Comparison of ENCODE assay signal across 8 mouse cellular contexts in genomic region chr10:84576029-84576394, GRCm38 (mm10). TPM values are rescaled to one million over a fixed set of nuclear protein-coding genes. Genes with fewer than 3 reads are reported as not detected.
A peak's percentile ranks its signal among the peaks of the same experiment; 100 is the strongest.
DNase-seq lines count a peak whose midpoint lies in the region; ATAC-seq lines count a peak whose summit lies in the region.

No protein-coding gene starts in this region.

- peak overlapping the region; percentile 76 for H3K27ac ChIP-seq in lung, embryonic 15.5 days
- H3K27ac ChIP-seq in midbrain, embryonic 16.5 days (ENCODE audit: low read length) = no peak overlapping the region; the same call in 1 of the 2 replicates

- peak overlapping the region; percentile 45; the same call in 1 of the 2 replicates for H3K9ac ChIP-seq in lung, embryonic 15.5 days
- peak overlapping the region; percentile 43 for H3K9ac ChIP-seq in midbrain, embryonic 16.5 days (ENCODE audit: low read depth, low read length)

- no peaks in the 10 kb centered on the region for H3K9me3 ChIP-seq in lung, embryonic 15.5 days
- H3K9me3 ChIP-seq in midbrain, embryonic 16.5 days (replicated peaks; ENCODE audit: control insufficient read depth, low read length, poor library complexity, severe bottlenecking) = no peaks in the 10 kb centered on the region

- no peaks in the 10 kb centered on the region for H3K27me3 ChIP-seq in lung, embryonic 15.5 days
- peaks cover 2% of the 10 kb centered on the region; the same call in 1 of the 2 replicates for H3K27me3 ChIP-seq in midbrain, embryonic 16.5 days (ENCODE audit: control insufficient read depth, insufficient read depth, low read depth, low read length)

- H3K4me2 ChIP-seq in lung, embryonic 15.5 days = peak overlapping the region; percentile 95
- peak overlapping the region; percentile 88 for H3K4me2 ChIP-seq in midbrain, embryonic 16.5 days (ENCODE audit: low read length)

- ATAC-seq in lung, embryonic 15.5 days (ENCODE audit: borderline replicate concordance, extremely low read depth, low FRiP score, low TSS enrichment) = peak; percentile 77
- ATAC-seq in common myeloid progenitor, adult 5-6 weeks (replicated peaks; ENCODE audit: low read depth, poor library complexity, severe bottlenecking) = peak; percentile 71
- peak; percentile 86 for ATAC-seq in midbrain, embryonic 16.5 days

- DNase-seq in lung, postnatal 4 days = no peak
- peak; percentile 67 for DNase-seq in hindlimb bud, embryonic 11.5 days (ENCODE audit: extremely low spot score, low read depth, low spot score)
- DNase-seq in urinary bladder, postnatal 36 days (ENCODE audit: low spot score in 2 of 2) = no peak
- DNase-seq in adrenal gland, postnatal 4 days (ENCODE audit: low spot score in 2 of 2) = no peak
- DNase-seq in right cerebral cortex, postnatal 36 days (ENCODE audit: low spot score in 2 of 2) = no peak

- H3K36me3 ChIP-seq in lung, embryonic 15.5 days = no peaks in the 10 kb centered on the region
- H3K36me3 ChIP-seq in midbrain, embryonic 16.5 days (ENCODE audit: control insufficient read depth, insufficient read depth, low read length) = no peaks in the 10 kb centered on the region

- WGBS in lung, embryonic 15.5 days = 0% methylated on average over 14 of the region's 14 CpGs
- under 1% methylated on average over 14 of the region's 14 CpGs for WGBS in midbrain, embryonic 16.5 days

- peak overlapping the region; percentile 81 for H3K4me3 ChIP-seq in lung, embryonic 15.5 days
- peak overlapping the region; percentile 66 for H3K4me3 ChIP-seq in midbrain, embryonic 16.5 days (ENCODE audit: low read depth, low read length)

- H3K4me1 ChIP-seq in lung, embryonic 15.5 days = peaks cover 15% of the 10 kb centered on the region
- peaks cover 7% of the 10 kb centered on the region for H3K4me1 ChIP-seq in midbrain, embryonic 16.5 days (ENCODE audit: control insufficient read depth, insufficient read depth, low read length)

RNA-seq across cellular contexts. Expression of gene Tcp11l2, which starts 0.4 kb away (rescaled TPM):
- 24.4 and 29.0 TPM in 2 replicates for polyA plus RNA-seq in lung, embryonic 15.5 days (2015; fragmentation: Nextera tagmentation; extraction: Ambion mirVana)
- 11.2 and 21.0 TPM in 2 replicates for total RNA-seq in common myeloid progenitor, adult 5-6 weeks (2017)
- polyA plus RNA-seq in midbrain, embryonic 16.5 days (2015; fragmentation: Nextera tagmentation; extraction: Ambion mirVana) = 20.4 and 22.7 TPM in 2 replicates
- 10 to 100 TPM; 50.1 to 51.2 TPM for total RNA-seq in adrenal gland, postnatal 4 days (2021)

RNA-seq across cellular contexts. Expression of gene Ckap4, which starts 42.1 kb away (rescaled TPM):
- 141 and 144 TPM in 2 replicates for polyA plus RNA-seq in lung, embryonic 15.5 days (2015; fragmentation: Nextera tagmentation; extraction: Ambion mirVana)
- 32.7 and 35.9 TPM in 2 replicates for total RNA-seq in common myeloid progenitor, adult 5-6 weeks (2017)
- polyA plus RNA-seq in midbrain, embryonic 16.5 days (2015; fragmentation: Nextera tagmentation; extraction: Ambion mirVana) = 45.9 and 52.3 TPM in 2 replicates
- 100 to 1,000 TPM in 1 of 2 experiments, 10 to 100 TPM in 1; 96.9 to 103 TPM for total RNA-seq in adrenal gland, postnatal 4 days (2021)

RNA-seq across cellular contexts. Expression of gene Polr3b, which starts 46.1 kb away (rescaled TPM):
- polyA plus RNA-seq in lung, embryonic 15.5 days (2015; fragmentation: Nextera tagmentation; extraction: Ambion mirVana) = 15.6 and 15.7 TPM in 2 replicates
- total RNA-seq in common myeloid progenitor, adult 5-6 weeks (2017) = 41.5 and 45.5 TPM in 2 replicates
- 13.9 and 14.7 TPM in 2 replicates for polyA plus RNA-seq in midbrain, embryonic 16.5 days (2015; fragmentation: Nextera tagmentation; extraction: Ambion mirVana)
- total RNA-seq in adrenal gland, postnatal 4 days (2021) = 10 to 100 TPM; 28.5 to 31.6 TPM
